Mouse (Mus musculus): ENCODE data around the gene Cdkn2d.

DNA sequence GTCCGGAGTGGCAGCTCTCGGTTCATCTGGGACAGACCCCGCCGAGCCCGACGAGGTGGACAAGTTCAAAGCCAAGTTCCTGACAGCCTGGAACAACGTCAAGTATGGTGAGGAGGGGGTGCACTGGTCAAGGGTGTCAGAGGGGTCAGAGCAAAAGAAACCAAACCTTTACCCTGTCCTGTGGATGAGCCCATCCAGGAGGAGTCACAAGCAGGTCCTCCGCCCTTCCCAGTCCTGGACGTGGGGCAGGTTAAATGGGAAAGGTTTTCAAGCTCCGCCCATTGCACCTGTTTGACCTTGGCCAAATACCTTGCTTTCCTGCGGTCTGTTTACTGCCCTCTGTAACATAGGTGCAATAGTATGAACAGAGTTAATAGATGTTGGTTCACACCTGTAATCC is 25.6 kb downstream of the Cdkn2d start:
- TF ChIP-seq TAL1 (IDR thresholded peaks at IDR 0.05; ENCODE audit: low read length) (no peak), GATA1 (IDR thresholded peaks at IDR 0.05; ENCODE audit: low read length) (no peak)
